Mouse (Mus musculus): ENCODE data around the gene D7Ertd443e.

DNA sequence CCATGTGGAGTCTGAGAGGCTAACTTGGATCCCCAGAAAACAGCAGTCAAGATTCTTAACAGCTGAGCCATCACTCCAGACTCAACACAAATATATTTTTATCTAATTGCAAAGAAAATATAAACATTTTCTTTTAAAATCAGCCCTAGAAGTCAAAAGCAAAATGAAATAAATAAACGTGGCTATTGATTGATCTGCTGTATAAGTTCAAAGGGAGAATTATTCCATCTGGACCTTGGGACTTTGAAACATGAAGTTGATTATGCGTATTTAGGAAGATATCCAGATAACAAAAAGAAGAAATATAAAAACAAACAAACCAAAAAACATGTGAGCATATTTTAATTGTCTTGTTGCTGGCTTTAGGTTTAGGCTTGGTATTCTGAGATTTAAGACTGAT lies 149.9 kb downstream of the D7Ertd443e start:
- TF ChIP-seq EP300 (optimal IDR thresholded peaks at IDR 0.05) (no peak), CTCF (IDR thresholded peaks at IDR 0.05; ENCODE audit: low read depth) (no peak)

All from stomach, postnatal 0 days (tissue).